Mouse (Mus musculus) stomach, adult 2 months (tissue): ENCODE results near the gene Esyt2. TPM values are rescaled to one million over a fixed set of nuclear protein-coding genes. Genes with fewer than 3 reads are reported as not detected.

ENCODE experiments used
- polyA plus RNA-seq: library from polyadenylated mRNA; depleted of rRNA; stranded (reverse); fragments of >200 nt; gene quantifications from 2 replicates; pipeline ENCODE4 v1.2.3, GENCODE M21; 2012; rRNA removed

Gene Esyt2
- 5.7 and 5.8 TPM in 2 replicates for polyA plus RNA-seq

DNA sequence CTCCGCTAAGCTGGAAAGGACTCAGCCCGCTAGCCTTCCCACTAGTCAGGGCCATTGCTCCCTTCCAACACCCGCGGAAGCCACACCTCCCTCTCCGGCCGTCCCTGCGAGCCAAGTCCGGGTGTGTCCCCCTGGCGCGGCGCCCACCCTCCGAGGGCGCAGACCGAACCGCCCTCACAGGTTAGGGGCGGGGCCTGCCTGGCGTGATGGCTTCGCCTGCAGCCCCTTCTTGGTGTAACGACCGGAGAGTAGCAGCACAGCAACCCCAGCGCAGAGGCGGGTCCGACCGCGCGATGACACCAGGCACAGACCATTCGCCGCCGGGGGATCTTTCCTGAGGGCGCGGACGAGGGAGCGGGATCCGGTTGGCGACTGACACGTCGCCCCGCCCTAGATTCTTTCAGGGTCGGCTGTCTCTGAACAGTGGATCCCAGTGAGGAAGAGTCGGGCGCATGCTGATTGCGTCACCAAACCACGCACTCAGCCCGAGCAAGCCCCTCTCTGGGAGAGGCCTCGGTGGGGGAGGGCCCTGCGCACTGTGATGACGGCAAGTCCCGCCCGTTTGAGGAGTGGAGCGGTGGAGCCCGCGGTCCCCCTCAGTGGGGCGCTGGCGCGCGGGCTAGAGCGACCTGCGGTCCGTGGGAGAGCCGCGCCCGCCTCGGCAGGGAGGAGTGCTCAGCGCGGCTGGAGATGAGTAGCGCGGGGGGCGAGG, at the start of gene Esyt2:
Esyt2 (plus strand) TSS at position 544 of the 712 bp plus-strand sequence.

DNA sequence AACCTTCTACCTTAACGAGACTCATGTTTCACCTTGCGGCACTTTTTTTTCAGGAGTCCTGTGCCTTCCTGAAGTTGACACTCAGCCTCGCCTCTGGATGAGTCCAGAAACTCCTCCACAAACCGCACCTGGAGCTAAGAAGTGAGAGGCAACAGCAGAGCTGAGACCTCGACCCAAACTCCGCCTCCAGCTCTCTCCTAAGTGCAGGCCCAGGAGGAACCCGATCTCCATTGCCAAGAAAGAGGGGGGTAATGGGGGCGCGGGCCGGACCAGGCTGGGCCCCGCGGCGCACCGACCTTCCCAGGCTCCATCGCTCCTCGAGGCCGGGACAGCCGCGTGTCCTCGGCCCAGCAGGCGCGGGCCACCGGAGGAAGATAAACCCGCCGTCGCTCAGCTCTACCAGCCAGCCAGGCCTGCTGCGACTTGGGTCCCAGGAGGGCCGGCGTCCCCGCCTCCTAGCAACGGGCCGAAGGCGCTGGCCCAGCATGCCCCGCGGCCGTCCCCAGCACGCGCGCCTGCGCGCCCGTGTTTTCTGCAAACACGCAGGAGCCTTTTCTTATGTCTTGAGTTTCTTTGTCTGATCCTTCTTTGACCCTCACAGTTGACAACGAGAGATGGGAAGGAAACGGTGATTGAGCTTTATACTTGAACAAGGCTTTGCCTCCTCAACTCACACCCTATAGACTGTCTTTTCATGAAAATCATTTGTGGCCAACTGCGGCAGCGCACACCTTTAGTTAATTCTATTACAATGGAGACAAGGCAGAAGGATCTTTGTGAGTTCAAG, 18.2 kb upstream of the Esyt2 start, which contains the start of gene Wdr60:
Wdr60 (minus strand) TSS at position 468 of the 787 bp plus-strand sequence.

DNA sequence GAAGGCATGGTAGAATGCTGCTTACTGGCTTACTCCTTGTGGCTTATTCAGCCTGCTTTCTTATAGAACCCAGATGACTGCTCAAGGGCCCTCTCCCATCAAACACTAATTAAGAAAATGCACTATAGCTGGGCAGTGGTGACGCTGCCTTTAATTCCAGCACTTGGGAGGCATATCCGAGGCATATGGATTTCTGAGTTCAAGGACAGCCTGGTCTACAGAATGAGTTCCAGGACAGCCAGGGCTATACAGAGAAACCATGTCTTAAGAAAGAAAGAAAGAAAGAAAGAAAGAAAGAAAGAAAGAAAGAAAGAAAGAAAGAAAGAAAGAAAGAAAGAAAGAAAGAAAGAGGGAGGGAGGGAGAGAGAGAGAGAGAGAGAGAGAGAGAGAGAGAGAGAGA, 5.9 kb upstream of the Esyt2 start, which contains the start of gene Gm11027:
Gm11027 (plus strand) TSS at position 301 of the 400 bp plus-strand sequence.

GRCm38 (mm10) chr12:116405045-116405835, 124.2 kb downstream of the Esyt2 start, which contains the start of gene Ncapg2:
TSS of gene Ncapg2 (plus strand) at chr12:116405402.

Other genes with a start within 250 kb of the Esyt2 start
- 0.41 and 1.4 TPM in 2 replicates for gene Zfp386, start 233.5 kb upstream of the Esyt2 start, polyA plus RNA-seq
- gene Vipr2, start 203.5 kb upstream of the Esyt2 start, polyA plus RNA-seq, result 3.6 and 5.6 TPM in 2 replicates
- 1.4 and 2.3 TPM in 2 replicates for gene Wdr60, start 18.2 kb upstream of the Esyt2 start, polyA plus RNA-seq
- gene Gm11027, start 5.8 kb upstream of the Esyt2 start, polyA plus RNA-seq, result not detected in 2 replicates
- 0.37 and 0.38 TPM in 2 replicates for gene Ncapg2, start 124.2 kb downstream of the Esyt2 start, polyA plus RNA-seq
- gene Ptprn2, start 204.5 kb downstream of the Esyt2 start, polyA plus RNA-seq, result 38.2 and 41.1 TPM in 2 replicates